Comparison of ENCODE assay signal across 9 mouse cellular contexts in the genomic region with DNA sequence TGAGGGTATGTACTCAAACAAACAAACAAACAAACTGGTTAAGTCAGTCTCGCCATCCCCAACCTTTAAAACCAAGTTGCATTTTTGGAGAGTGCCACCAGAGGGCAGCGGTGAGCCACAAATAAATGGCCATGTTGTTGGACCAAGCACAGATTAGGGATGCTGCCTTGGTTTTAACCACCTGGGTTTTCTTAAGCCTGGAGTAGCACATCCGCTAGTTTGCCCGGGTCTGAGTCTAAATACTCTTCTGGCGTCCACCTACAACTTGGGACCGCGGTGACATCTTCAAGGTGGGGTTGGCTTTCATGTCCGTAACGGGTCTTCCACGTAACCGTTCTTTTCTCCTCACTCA. TPM values are rescaled to one million over a fixed set of nuclear protein-coding genes. Genes with fewer than 3 reads are reported as not detected.
A peak's percentile ranks its signal among the peaks of the same experiment; 100 is the strongest.
DNase-seq lines count a peak whose midpoint lies in the region; ATAC-seq and TF ChIP-seq lines count a peak whose summit lies in the region.
"Had no signal": no experiment of that assay in that cellular context is flagged by ENCODE, and none has a peak within 500 bp of the region (broad histone marks: within the 10 kb centered on the region; RNA-seq: fewer than 3 reads in every experiment).

No protein-coding gene starts in this region.

- peak; percentile 88 for TF ChIP-seq CTCF in kidney, adult 2 months (conservative IDR thresholded peaks at IDR 0.05; ENCODE audit: insufficient read depth, insufficient read length, low read depth, low read length)
- peak; percentile 54 for TF ChIP-seq CTCF in bone marrow macrophage, adult 2 months (IDR thresholded peaks at IDR 0.05; ENCODE audit: low read depth, low read length)

- no peak overlapping the region for H3K9ac ChIP-seq in kidney, embryonic 14.5 days (ENCODE audit: low read depth, low read length)
- H3K9ac ChIP-seq in liver, embryonic 11.5 days (ENCODE audit: low read depth, low read length) = no peak overlapping the region
- no peak overlapping the region for H3K9ac ChIP-seq in neural tube, embryonic 13.5 days

- TF ChIP-seq POLR2A in kidney, adult 2 months (IDR thresholded peaks at IDR 0.05; ENCODE audit: low read depth, low read length) = no peak
- no peak for TF ChIP-seq POLR2A in bone marrow macrophage, adult 2 months (IDR thresholded peaks at IDR 0.05; ENCODE audit: borderline replicate concordance, low read depth, low read length)

- no peaks in the 10 kb centered on the region for H3K27me3 ChIP-seq in kidney, adult 2 months (replicated peaks; ENCODE audit: control insufficient read depth, insufficient read depth, low read length)
- H3K27me3 ChIP-seq in kidney, embryonic 14.5 days (ENCODE audit: control insufficient read depth, insufficient read depth, low read length) = no peaks in the 10 kb centered on the region
- no peaks in the 10 kb centered on the region for H3K27me3 ChIP-seq in liver, embryonic 11.5 days (replicated peaks; ENCODE audit: control insufficient read depth, insufficient read depth, low read length)
- H3K27me3 ChIP-seq in neural tube, embryonic 13.5 days = no peaks in the 10 kb centered on the region

- H3K4me3 ChIP-seq in kidney, adult 2 months (ENCODE audit: insufficient read depth, low read depth, low read length) = no peak overlapping the region
- no peak overlapping the region for H3K4me3 ChIP-seq in kidney, embryonic 14.5 days (ENCODE audit: low read length)
- no peak overlapping the region for H3K4me3 ChIP-seq in bone marrow macrophage, adult 2 months (ENCODE audit: insufficient read depth, low read length)
- H3K4me3 ChIP-seq in liver, embryonic 11.5 days (ENCODE audit: low read depth, low read length) = no peak overlapping the region
- H3K4me3 ChIP-seq in neural tube, embryonic 13.5 days = no peak overlapping the region
- H3K4me3 ChIP-seq: erythroblast, embryonic 14.5 days had no signal

- no peak overlapping the region for H3K4me2 ChIP-seq in kidney, embryonic 14.5 days (replicated peaks; ENCODE audit: low read depth, low read length)
- no peak overlapping the region for H3K4me2 ChIP-seq in liver, embryonic 11.5 days
- H3K4me2 ChIP-seq in neural tube, embryonic 13.5 days = no peak overlapping the region

- 39% methylated on average over 11 of the region's 11 CpGs for WGBS in kidney, adult 2 months
- whole genome bisulfite sequencing in kidney, embryonic 14.5 days = 40% methylated on average over 11 of the region's 11 CpGs
- WGBS in liver, embryonic 11.5 days = 38% methylated on average over 11 of the region's 11 CpGs
- 43% methylated on average over 11 of the region's 11 CpGs for WGBS in neural tube, embryonic 13.5 days

- peak; percentile 54 for DNase-seq in kidney, adult 2 months
- DNase-seq in fibroblast of lung, adult 2 months (ENCODE audit: low read depth) = peak; percentile 16
- peak; percentile 69 for DNase-seq in kidney, adult 9 months
- peak; percentile 53 for DNase-seq in liver, embryonic 11.5 days (ENCODE audit: low spot score)
- peak; percentile 72 for DNase-seq in thymus, postnatal 4 days

- H3K4me1 ChIP-seq in kidney, adult 2 months (ENCODE audit: control insufficient read depth, insufficient read depth, low read length) = no peaks in the 10 kb centered on the region
- H3K4me1 ChIP-seq in kidney, embryonic 14.5 days (ENCODE audit: control insufficient read depth, insufficient read depth, low read length) = no peaks in the 10 kb centered on the region
- H3K4me1 ChIP-seq in bone marrow macrophage, adult 2 months (ENCODE audit: control insufficient read depth, insufficient read depth, low read length) = no peaks in the 10 kb centered on the region
- H3K4me1 ChIP-seq in liver, embryonic 11.5 days (replicated peaks; ENCODE audit: control insufficient read depth, insufficient read depth, low read length) = no peaks in the 10 kb centered on the region
- no peaks in the 10 kb centered on the region for H3K4me1 ChIP-seq in neural tube, embryonic 13.5 days (replicated peaks)

- H3K36me3 ChIP-seq in kidney, adult 2 months (ENCODE audit: control insufficient read depth, insufficient read depth, low read length) = no peaks in the 10 kb centered on the region
- H3K36me3 ChIP-seq in kidney, embryonic 14.5 days (ENCODE audit: control insufficient read depth, insufficient read depth, low read length) = no peaks in the 10 kb centered on the region
- H3K36me3 ChIP-seq in liver, embryonic 11.5 days (ENCODE audit: control insufficient read depth, insufficient read depth, low read length) = no peaks in the 10 kb centered on the region
- H3K36me3 ChIP-seq in neural tube, embryonic 13.5 days = no peaks in the 10 kb centered on the region

- H3K9me3 ChIP-seq in kidney, embryonic 14.5 days (ENCODE audit: control insufficient read depth, low read length) = no peaks in the 10 kb centered on the region
- H3K9me3 ChIP-seq in liver, embryonic 11.5 days (ENCODE audit: control insufficient read depth, low read length) = no peaks in the 10 kb centered on the region
- H3K9me3 ChIP-seq in neural tube, embryonic 13.5 days = no peaks in the 10 kb centered on the region

- no peak for ATAC-seq in kidney, embryonic 14.5 days (ENCODE audit: low FRiP score, low TSS enrichment)
- no peak for ATAC-seq in liver, embryonic 11.5 days (replicated peaks; ENCODE audit: low FRiP score)
- peak; percentile 56; the same call in 1 of the 2 replicates for ATAC-seq in neural tube, embryonic 13.5 days (ENCODE audit: low read depth)

- H3K27ac ChIP-seq in kidney, adult 2 months (ENCODE audit: insufficient read depth, low read depth, low read length) = no peak overlapping the region
- no peak overlapping the region for H3K27ac ChIP-seq in kidney, embryonic 14.5 days (ENCODE audit: low read depth, low read length)
- H3K27ac ChIP-seq in bone marrow macrophage, adult 2 months (ENCODE audit: insufficient read depth, low read depth, low read length) = no peak overlapping the region
- no peak overlapping the region for H3K27ac ChIP-seq in liver, embryonic 11.5 days (ENCODE audit: low read depth, low read length)
- no peak overlapping the region for H3K27ac ChIP-seq in neural tube, embryonic 13.5 days (replicated peaks)

RNA-seq across cellular contexts. Expression of a gene that starts 34.7 kb away (rescaled TPM):
- 0.01 and 0.02 TPM in 2 replicates for polyA plus RNA-seq in kidney, adult 2 months (2012; rRNA removed)
- 0.10 and 0.45 TPM in 2 replicates for polyA plus RNA-seq in kidney, embryonic 14.5 days (2014; fragmentation: Nextera tagmentation; extraction: Ambion mirVana)
- not detected in 2 replicates for polyA plus RNA-seq in bone marrow macrophage, adult 2 months (2012; ENCODE audit: insufficient read depth, insufficient read length, missing spikeins)
- 0.38 and 0.78 TPM in 2 replicates for polyA plus RNA-seq in liver, embryonic 11.5 days (2014; fragmentation: Nextera tagmentation; extraction: Ambion mirVana)
- polyA plus RNA-seq in neural tube, embryonic 13.5 days (2015; fragmentation: Nextera tagmentation; extraction: Ambion mirVana) = 3.7 and 11.5 TPM in 2 replicates
- polyA plus RNA-seq: erythroblast, embryonic 14.5 days had no signal

RNA-seq across cellular contexts. Expression of a gene that starts 58.0 kb away (rescaled TPM):
- 10.5 TPM in 1 of 2 replicates, not detected in the other for polyA plus RNA-seq in kidney, adult 2 months (2012; rRNA removed)
- polyA plus RNA-seq in kidney, embryonic 14.5 days (2014; fragmentation: Nextera tagmentation; extraction: Ambion mirVana) = not detected in 2 replicates
- polyA plus RNA-seq in bone marrow macrophage, adult 2 months (2012; ENCODE audit: insufficient read depth, insufficient read length, missing spikeins) = not detected in 2 replicates
- not detected in 2 replicates for polyA plus RNA-seq in liver, embryonic 11.5 days (2014; fragmentation: Nextera tagmentation; extraction: Ambion mirVana)
- polyA plus RNA-seq in neural tube, embryonic 13.5 days (2015; fragmentation: Nextera tagmentation; extraction: Ambion mirVana) = 0.08 TPM in 1 of 2 replicates, not detected in the other
- polyA plus RNA-seq: erythroblast, embryonic 14.5 days had no signal

Comparison
In these comparisons a context has a peak if more than half of its experiments do, and no peak if none do; other contexts are left out.
1. DNase-seq: peak in every context shown above with its lines; median percentile 72 in thymus, postnatal 4 days; 69 in kidney, adult 9 months; 54 in kidney, adult 2 months; 53 in liver, embryonic 11.5 days; 16 in fibroblast of lung, adult 2 months.